Mouse (Mus musculus) urinary bladder, postnatal 36 days (tissue): ENCODE results near the gene Zfp574.
"Not testable (repeated sequence)": the region's sequence is repeated elsewhere in the genome, so short reads cannot be mapped to it uniquely, and the experiment has no call there.

Source experiments
- DNase-seq, 2 experiments: peaks; one replicate each; pipeline ENCODE4 v3.0.0; 2022; ENCODE audit warnings: low spot score in 2 of 2, mixed read lengths in 1 of 2

Gene Zfp574

GRCm38 (mm10) chr7:25071979-25072715 is at the start of gene Zfp574, which contains the start of gene Grik5:
Gene Zfp574 (plus strand): TSS chr7:25072567.
Gene Grik5 (minus strand): TSS chr7:25072346.
- DNase-seq: no peak

GRCm38 (mm10) chr7:25025855-25026439 is 46.4 kb upstream of the Zfp574 start:
- no peak for DNase-seq

- DNase-seq: no peak
Observed at GRCm38 (mm10) chr7:25026452-25026851, 45.9 kb upstream of the Zfp574 start.

GRCm38 (mm10) chr7:25030032-25030753 is 42.2 kb upstream of the Zfp574 start:
- peak; percentile 59 to 60 for DNase-seq

- no peak for DNase-seq
Observed at GRCm38 (mm10) chr7:25031528-25031927, 40.8 kb upstream of the Zfp574 start.

GRCm38 (mm10) chr7:25034796-25035195 is 37.6 kb upstream of the Zfp574 start:
- DNase-seq: no peak

GRCm38 (mm10) chr7:25035916-25036315 is 36.5 kb upstream of the Zfp574 start:
- DNase-seq: peak; percentile 42 to 47

GRCm38 (mm10) chr7:25041921-25042320 is 30.4 kb upstream of the Zfp574 start:
- no peak for DNase-seq

- not testable (repeated sequence) for DNase-seq
Observed at GRCm38 (mm10) chr7:25044599-25044998, 27.8 kb upstream of the Zfp574 start.

GRCm38 (mm10) chr7:25047363-25047762 is 25.0 kb upstream of the Zfp574 start:
- DNase-seq: peak in 1 of 2 experiments; percentile 30

GRCm38 (mm10) chr7:25049295-25049930 is 23.0 kb upstream of the Zfp574 start:
- no peak for DNase-seq

- no peak for DNase-seq
Observed at GRCm38 (mm10) chr7:25052587-25052986, 19.8 kb upstream of the Zfp574 start.

- no peak for DNase-seq
Observed at GRCm38 (mm10) chr7:25056951-25057350, 15.4 kb upstream of the Zfp574 start.

GRCm38 (mm10) chr7:25057888-25058287 is 14.5 kb upstream of the Zfp574 start:
- DNase-seq: no peak

GRCm38 (mm10) chr7:25058394-25058793 is 14.0 kb upstream of the Zfp574 start:
- no peak for DNase-seq

- DNase-seq: peak in 1 of 2 experiments; percentile 60
Observed at GRCm38 (mm10) chr7:25058836-25059235, 13.5 kb upstream of the Zfp574 start.

GRCm38 (mm10) chr7:25063346-25063745 is 9.0 kb upstream of the Zfp574 start:
- no peak for DNase-seq

- no peak for DNase-seq
Observed at GRCm38 (mm10) chr7:25063900-25064299, 8.5 kb upstream of the Zfp574 start.

GRCm38 (mm10) chr7:25067338-25067737 is 5.0 kb upstream of the Zfp574 start:
- peak; percentile 20 to 42 for DNase-seq

GRCm38 (mm10) chr7:25067909-25068656 is 4.3 kb upstream of the Zfp574 start:
- DNase-seq: no peak

GRCm38 (mm10) chr7:25068724-25069123 is 3.6 kb upstream of the Zfp574 start:
- DNase-seq: no peak
